Mouse (Mus musculus): ENCODE data around the gene Celf2. TPM values are rescaled to one million over a fixed set of nuclear protein-coding genes. Genes with fewer than 3 reads are reported as not detected.

Celf2 gene
- total RNA-seq, 2 experiments from 2014 or later, result 69.7 to 79.8 TPM

DNA sequence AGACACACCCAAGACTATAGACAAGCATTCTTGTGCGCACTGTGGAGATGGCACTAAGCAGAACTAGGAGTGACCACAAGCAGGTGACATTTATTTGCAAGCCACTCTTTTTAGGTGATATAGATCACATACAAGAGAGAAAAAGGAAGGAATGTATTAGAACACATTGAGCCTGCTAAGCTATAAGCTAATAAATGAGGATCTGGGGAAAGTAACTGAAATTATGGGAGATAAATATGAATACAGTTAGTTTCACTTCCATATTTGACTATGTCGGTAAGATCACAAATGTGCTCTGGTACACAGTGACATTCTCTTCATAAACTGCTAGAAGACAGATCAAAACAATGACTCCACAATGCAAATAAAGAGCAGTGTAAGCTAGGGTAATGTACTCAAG, 952.5 kb downstream of the Celf2 start:
- no peak for DNase-seq (ENCODE audit: low spot score)

DNA sequence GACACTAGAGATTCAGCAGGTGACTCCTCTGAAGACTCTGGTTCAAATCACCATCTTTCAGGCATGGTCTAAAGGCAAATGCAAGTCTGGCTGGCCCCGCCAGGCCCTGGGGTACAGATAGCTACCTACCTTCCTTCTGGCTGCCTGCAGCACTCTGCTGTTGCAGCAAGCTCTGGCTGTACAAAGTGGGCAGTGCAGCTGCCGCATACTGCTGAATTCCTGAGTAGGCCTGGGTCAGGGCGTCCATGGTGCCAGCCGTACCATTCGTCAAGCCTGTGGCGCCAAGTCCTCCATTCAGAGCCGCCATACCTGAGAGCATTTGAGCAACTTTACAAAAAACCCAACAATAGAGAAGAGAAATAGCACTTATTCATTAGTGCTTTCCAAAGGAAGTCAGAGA, 955.7 kb downstream of the Celf2 start:
- DNase-seq (ENCODE audit: low spot score), result no peak

GRCm38 (mm10) chr2:6549251-6549650, 960.1 kb downstream of the Celf2 start:
- DNase-seq (ENCODE audit: low spot score), result no peak

DNA sequence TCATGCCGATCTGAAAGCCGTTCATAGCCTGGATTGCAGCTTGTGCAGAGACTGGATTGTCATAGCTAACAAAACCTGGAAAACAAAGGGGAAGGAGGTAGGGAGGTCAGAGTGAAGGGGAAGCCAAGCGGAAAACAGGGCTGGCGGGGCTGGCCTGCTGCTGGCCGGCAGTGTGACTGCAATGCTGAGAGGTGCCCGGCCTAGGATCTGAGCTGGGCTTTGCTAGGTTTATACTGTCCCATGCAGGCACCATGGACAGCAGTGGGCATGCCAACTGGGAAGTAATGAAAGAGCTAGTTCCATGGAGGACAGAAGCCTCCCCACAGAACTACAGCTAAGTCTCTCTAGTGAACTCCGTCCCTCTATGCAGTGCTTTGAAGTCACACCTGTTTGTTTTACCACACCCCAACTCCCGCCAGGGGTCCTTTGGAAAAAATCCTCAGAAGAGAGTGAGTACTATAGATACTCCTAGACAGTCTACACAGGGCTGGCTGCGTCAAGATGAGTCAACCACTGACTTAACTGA, 962.2 kb downstream of the Celf2 start:
- no peak for DNase-seq (ENCODE audit: low spot score)

DNA sequence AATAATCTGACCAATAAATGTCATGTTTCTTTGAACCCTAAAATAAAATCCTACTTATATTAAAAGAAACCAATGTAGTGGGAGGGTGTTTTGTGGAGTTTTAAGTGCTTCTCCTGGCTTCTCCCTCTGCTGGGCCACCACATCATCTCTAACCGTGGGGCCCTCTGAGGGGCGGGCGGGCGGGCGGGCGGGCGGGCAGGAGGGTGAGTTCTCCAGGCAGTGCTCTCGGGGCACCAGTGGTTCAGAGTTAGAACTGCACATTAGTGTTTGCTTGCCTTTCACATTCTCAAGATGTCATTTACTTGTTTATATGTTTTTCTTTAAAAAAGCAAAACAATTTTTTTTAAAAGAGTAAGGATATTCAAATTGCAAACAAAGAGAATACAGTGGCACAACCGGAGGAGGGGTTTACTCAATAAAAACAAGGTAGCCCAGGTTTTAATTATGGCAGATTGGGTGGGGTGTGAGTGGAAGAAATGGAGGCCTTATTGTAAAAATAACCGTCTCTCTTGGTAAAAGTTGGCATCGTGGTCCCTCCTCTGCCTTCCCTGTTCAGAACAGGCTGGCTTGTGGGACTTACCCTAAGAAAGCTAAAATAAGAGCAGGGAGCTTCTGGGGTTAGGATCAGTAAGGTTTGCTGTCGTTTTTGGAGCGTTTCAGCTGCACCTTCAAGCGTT, 962.8 kb downstream of the Celf2 start:
- no peak for DNase-seq (ENCODE audit: low spot score)

DNA sequence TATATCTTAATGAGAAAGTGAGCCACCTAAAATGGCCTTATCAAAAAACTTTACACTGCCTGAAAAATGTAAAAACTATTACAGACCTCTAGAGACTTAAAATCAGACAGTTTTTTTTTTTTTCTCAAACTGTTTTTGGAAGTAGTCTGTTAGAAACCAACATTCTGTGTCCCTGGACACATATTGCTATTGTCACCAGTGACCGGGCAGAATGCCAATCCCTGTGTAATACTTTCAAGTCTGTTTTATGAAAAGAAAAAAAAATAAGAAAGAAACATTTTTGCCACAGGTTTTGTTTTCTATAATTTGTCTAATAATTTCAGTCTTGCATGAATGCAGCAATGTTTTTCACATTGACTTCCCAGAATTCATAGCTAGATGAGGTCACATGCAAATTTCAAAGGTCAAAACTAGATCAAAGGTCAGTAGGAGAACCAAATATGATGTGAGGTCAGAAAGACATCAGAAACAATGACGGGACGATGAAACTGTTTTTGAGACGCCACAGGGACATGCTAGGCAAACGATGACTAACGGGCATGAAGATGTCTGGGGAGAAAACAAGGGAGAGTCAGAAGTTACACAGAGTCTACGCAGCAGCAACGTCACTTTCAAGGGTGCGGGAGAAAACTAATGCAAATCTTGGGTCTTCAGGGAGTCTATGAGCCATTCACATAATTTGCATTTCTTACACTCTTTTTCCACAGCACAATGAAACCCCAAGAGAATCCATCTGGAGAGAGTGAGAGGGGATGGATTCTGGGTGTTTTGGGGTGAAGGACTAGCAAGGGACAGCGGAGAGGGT, 964.0 kb downstream of the Celf2 start:
- DNase-seq (ENCODE audit: low spot score), result peak; percentile 26

GRCm38 (mm10) chr2:6543650-6544049, 965.7 kb downstream of the Celf2 start:
- DNase-seq (ENCODE audit: low spot score), result no peak

- no peak for DNase-seq (ENCODE audit: low spot score)
These were observed 966.7 kb downstream of the Celf2 start for GRCm38 (mm10) chr2:6542556-6543180.

DNA sequence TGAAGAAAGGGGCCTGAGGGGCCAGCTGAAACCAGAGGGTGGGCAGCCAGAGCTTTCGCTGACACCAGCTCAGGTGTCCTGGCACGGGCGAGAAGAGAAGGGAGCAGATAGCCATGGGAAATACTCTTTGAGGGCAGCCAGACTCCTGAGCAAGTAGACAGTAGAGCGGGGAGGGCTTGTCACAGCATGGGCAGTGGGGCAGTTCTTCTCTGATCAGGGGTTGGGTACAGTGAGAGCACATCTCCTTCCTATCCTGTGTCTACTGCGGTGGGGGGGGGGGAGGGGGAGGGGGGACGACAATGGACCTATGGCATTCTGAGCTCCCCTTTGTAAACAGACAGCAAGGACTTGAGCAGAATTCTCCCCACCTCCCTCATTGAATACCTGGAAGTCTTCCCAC, 968.5 kb downstream of the Celf2 start:
- DNase-seq (ENCODE audit: low spot score), result no peak

GRCm38 (mm10) chr2:6540092-6540491, 969.3 kb downstream of the Celf2 start:
- DNase-seq (ENCODE audit: low spot score), result no peak

DNA sequence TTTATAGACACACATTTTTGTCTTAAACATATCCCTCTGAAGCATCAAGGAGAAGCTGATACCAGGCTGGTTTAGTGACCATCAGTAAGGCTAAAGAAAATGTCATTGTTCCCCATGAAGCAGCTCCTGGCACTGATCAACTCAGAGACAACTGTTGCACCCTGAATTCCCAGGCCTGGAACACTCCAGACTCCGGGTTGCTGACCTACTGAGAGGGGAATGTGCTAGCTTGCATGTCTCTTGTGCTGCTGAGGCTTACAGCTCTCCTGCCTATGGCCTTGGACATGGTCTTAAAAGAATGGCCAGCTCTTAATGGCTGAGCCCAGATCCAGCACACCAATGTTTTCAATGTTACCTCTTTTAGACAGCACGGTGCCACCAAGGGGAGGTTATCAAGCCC, 970.9 kb downstream of the Celf2 start:
- DNase-seq (ENCODE audit: low spot score), result no peak

DNA sequence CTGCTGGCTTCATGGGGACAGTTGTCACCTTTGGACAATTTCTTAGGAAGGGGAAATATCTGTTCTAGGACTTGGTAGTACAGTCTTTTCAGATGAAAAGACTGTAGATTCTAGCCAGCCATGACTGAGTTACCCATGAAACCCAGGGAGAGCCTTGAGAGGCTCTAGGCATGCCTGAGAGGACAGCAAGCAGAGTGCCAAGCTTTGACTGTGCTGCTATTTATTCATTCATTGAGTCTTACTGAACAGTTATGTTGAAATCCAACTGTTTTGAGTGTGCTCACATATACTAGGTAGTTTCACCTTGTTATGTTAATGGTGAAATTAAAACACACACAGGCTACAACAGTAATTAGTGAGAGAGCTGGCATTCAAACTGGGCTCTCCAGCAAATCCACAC, 971.3 kb downstream of the Celf2 start:
- DNase-seq (ENCODE audit: low spot score), result no peak

DNA sequence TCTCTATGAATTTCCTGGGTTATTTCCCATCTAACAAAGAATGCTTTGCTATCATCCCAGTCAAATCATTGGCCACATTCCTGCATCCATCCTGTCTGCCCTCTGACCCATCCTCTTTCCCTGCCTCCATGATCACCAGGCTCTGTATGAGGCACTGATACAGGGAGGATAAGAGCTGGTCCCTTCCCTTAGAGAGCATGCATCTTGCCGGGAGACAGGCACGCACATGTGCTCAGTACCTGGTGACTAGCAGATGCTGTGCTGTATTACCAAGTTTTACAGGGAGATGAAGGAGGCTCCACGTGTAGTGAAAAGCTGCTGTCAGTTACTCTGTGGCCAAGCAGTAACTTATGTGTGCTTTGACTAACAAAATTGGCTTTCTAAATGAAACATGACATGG, 972.0 kb downstream of the Celf2 start:
- no peak for DNase-seq (ENCODE audit: low spot score)

DNA sequence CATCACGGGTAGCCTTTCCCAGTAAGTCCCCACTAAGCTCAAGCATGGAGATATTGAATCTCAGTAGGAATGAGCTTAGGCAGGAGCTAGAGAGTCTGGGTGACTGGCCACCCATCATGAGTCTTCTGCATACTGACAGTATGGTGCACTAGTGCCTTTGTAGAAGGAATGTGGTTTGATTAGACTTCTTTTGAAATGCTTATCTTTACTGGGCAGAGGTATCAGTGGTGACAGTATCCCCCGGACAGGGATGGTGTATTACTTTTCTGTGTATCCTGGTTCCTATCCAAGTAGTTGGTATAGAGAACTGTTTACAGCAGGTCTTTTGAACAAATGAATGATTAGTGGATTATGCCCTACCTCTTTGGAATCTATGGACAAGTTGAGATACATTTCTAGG, 973.0 kb downstream of the Celf2 start:
- no peak for DNase-seq (ENCODE audit: low spot score)

GRCm38 (mm10) chr2:6532341-6532740, 977.0 kb downstream of the Celf2 start:
- no peak for DNase-seq (ENCODE audit: low spot score)

GRCm38 (mm10) chr2:6528076-6528475, 981.3 kb downstream of the Celf2 start:
- no peak for DNase-seq (ENCODE audit: low spot score)

- no peak for DNase-seq (ENCODE audit: low spot score)
These were observed 982.5 kb downstream of the Celf2 start for GRCm38 (mm10) chr2:6526825-6527224.

DNA sequence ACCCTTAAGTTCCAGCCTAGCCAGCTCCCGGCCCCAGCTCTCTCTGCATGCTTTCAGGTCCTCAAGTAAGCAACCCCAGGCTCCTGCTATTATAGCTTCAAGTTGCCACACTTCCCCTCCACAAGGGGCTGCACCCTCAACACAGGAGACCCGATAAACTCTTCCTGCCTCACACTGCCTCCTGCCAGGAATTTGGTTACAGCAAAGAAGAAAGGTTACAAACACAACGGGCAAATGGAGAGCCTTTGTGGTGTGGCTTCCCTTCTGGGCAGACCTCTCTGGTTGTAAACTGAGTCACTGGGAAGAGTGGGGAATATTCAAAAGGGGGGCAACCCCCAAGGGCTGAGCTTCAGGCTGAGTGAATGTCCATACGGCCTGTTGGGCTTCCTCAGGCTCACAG, 983.1 kb downstream of the Celf2 start:
- no peak for DNase-seq (ENCODE audit: low spot score)

DNA sequence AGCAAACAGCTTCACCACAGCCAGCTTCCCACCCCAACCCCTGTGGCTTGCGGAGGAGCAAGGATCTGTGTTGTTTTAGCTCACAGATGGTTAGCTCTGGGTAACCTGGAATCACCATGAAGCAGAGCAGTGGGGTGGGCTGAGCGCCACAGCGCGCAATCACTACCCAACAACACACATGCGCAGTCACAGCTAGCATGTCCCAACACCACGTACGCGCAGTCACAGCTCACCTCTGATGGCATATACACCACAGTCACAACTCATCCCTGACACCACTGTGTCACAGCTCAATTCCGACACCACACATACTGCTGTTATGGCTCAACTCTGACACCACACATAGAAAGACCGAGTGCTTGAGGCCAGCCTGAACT, 985.5 kb downstream of the Celf2 start:
- DNase-seq (ENCODE audit: low spot score), result no peak

GRCm38 (mm10) chr2:6523261-6523923, 986.0 kb downstream of the Celf2 start:
- DNase-seq (ENCODE audit: low spot score), result no peak

DNA sequence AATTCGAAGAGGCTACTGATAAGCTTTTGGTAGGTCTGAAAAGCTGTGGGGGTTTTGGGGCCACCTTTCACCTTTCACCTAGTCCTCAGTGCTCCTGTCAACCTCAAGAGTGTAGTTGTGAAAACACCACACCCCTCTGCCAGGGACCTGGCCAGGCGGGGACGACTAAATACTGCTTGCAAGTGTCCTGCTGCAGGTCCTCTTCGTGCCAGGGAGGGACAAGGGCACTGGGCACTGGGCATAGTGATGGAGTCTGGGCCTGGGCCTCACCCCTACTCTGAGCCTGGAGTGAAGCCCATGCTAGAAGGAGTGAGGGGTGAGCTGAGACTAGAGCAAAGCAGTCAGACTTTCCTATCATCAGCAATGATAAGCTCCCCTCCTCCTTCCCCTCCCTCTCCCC, 987.0 kb downstream of the Celf2 start:
- DNase-seq (ENCODE audit: low spot score), result no peak

DNA sequence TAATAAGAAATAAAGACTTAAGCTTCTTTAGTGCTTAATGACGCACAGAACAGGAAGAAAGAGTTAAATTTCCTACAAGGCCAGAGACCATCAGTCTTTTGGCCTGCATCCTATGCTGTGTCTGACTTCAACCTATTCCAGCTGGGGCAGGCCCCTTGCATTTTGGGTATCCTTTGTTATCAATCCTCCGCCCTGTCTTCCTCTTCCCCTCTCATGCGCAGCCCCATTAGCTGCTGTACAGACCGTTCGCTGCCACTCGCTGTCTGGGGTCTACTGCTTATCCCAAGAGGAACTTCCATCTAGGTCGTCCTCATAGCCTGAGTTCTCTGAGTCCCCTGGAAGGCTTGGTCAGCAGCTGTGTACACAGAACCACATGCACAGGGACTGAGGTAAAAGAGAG, 996.2 kb downstream of the Celf2 start:
- no peak for DNase-seq (ENCODE audit: low spot score)

Measured in gastrocnemius, adult 18-20 months (tissue).